ENCODE assay signal across 12 mouse cellular contexts in the genomic region with DNA sequence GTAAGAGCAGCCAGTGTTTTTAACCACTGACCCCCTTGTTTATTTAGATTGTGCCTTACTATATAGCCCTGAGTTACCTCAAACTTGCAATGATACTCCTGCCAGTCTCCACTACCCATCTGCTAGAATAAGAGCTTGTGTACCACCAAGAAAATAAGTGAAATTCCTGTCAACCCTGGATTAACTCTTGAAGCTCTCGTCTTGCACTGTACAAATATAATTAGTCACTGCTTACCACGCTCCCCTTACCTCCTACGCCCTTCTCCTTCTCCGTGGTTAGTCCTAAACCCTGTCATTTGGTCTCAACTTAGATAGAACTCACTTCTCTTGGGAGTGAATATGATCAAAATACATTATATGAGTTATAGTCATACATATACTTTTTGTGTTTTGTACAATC. TPM values are rescaled to one million over a fixed set of nuclear protein-coding genes. Genes with fewer than 3 reads are reported as not detected.
DNase-seq lines count a peak whose midpoint lies in the region; ATAC-seq and TF ChIP-seq lines count a peak whose summit lies in the region.
"Had no signal": no experiment of that assay in that cellular context is flagged by ENCODE, and none has a peak within 500 bp of the region (broad histone marks: within the 10 kb centered on the region; RNA-seq: fewer than 3 reads in every experiment).

No protein-coding gene starts in this region.

- intact Hi-C loops in heart, postnatal 25 days (cut with DNase I): no loop called here

- WGBS in kidney, embryonic 15.5 days: 81% methylated on average over 4 of the region's 4 CpGs
- WGBS in kidney, adult 2 months: 73% methylated on average over 4 of the region's 4 CpGs
- WGBS in embryonic facial prominence, embryonic 14.5 days: 78% methylated on average over 4 of the region's 4 CpGs
- 87% methylated on average over 4 of the region's 4 CpGs for WGBS in hindbrain, postnatal 0 days
- WGBS in neural tube, embryonic 12.5 days: 92% methylated on average over 4 of the region's 4 CpGs

- no peak for ATAC-seq in kidney, embryonic 15.5 days (replicated peaks; ENCODE audit: low FRiP score)
- no peak for ATAC-seq in embryonic facial prominence, embryonic 14.5 days (ENCODE audit: low read depth)
- no peak for ATAC-seq in hindbrain, postnatal 0 days
- no peak for ATAC-seq in neural tube, embryonic 12.5 days (ENCODE audit: low FRiP score, low read depth)
- ATAC-seq in erythroid progenitor cell, adult 5-6 weeks (replicated peaks; ENCODE audit: low FRiP score, poor library complexity, severe bottlenecking): no peak
- ATAC-seq: CD4-positive, CD25-positive, alpha-beta regulatory T cell, adult 4 months; inflammation-experienced regulatory T-cells, adult 6 months had no signal

- no peaks in the 10 kb centered on the region for H3K27me3 ChIP-seq in kidney, embryonic 15.5 days
- H3K27me3 ChIP-seq in kidney, adult 2 months (replicated peaks; ENCODE audit: control insufficient read depth, insufficient read depth, low read length): no peaks in the 10 kb centered on the region
- H3K27me3 ChIP-seq in embryonic facial prominence, embryonic 14.5 days (replicated peaks; ENCODE audit: control insufficient read depth, insufficient read depth, low read length): no peaks in the 10 kb centered on the region
- no peaks in the 10 kb centered on the region for H3K27me3 ChIP-seq in hindbrain, postnatal 0 days (ENCODE audit: insufficient read depth, low read length)
- H3K27me3 ChIP-seq in neural tube, embryonic 12.5 days (replicated peaks): no peaks in the 10 kb centered on the region

- no peaks in the 10 kb centered on the region for H3K9me3 ChIP-seq in kidney, embryonic 15.5 days (replicated peaks)
- no peaks in the 10 kb centered on the region for H3K9me3 ChIP-seq in embryonic facial prominence, embryonic 14.5 days (ENCODE audit: control insufficient read depth, low read length)
- no peaks in the 10 kb centered on the region for H3K9me3 ChIP-seq in hindbrain, postnatal 0 days (ENCODE audit: low read length)
- H3K9me3 ChIP-seq in neural tube, embryonic 12.5 days: no peaks in the 10 kb centered on the region

- TF ChIP-seq CTCF in kidney, adult 2 months (conservative IDR thresholded peaks at IDR 0.05; ENCODE audit: insufficient read depth, insufficient read length, low read depth, low read length): no peak
- no peak for TF ChIP-seq CTCF in hindbrain, postnatal 0 days (IDR thresholded peaks at IDR 0.05; ENCODE audit: low read depth)

- H3K9ac ChIP-seq in kidney, embryonic 15.5 days: no peak overlapping the region
- H3K9ac ChIP-seq in embryonic facial prominence, embryonic 14.5 days (ENCODE audit: low read depth, low read length): no peak overlapping the region
- H3K9ac ChIP-seq in hindbrain, postnatal 0 days (replicated peaks; ENCODE audit: low read length): no peak overlapping the region
- H3K9ac ChIP-seq in neural tube, embryonic 12.5 days: no peak overlapping the region

- H3K4me1 ChIP-seq in kidney, embryonic 15.5 days: peaks cover 34% of the 10 kb centered on the region
- peaks cover 4% of the 10 kb centered on the region; the same call in 1 of the 2 replicates for H3K4me1 ChIP-seq in kidney, adult 2 months (ENCODE audit: control insufficient read depth, insufficient read depth, low read length)
- peaks cover 18% of the 10 kb centered on the region for H3K4me1 ChIP-seq in embryonic facial prominence, embryonic 14.5 days (ENCODE audit: control insufficient read depth, insufficient read depth, low read length)
- peaks cover 17% of the 10 kb centered on the region for H3K4me1 ChIP-seq in hindbrain, postnatal 0 days (ENCODE audit: insufficient read depth, low read length)
- peaks cover 17% of the 10 kb centered on the region for H3K4me1 ChIP-seq in neural tube, embryonic 12.5 days

- no peak overlapping the region for H3K27ac ChIP-seq in kidney, embryonic 15.5 days
- H3K27ac ChIP-seq in kidney, adult 2 months (ENCODE audit: insufficient read depth, low read depth, low read length): no peak overlapping the region
- H3K27ac ChIP-seq in embryonic facial prominence, embryonic 14.5 days (replicated peaks; ENCODE audit: low read depth, low read length): no peak overlapping the region
- no peak overlapping the region for H3K27ac ChIP-seq in hindbrain, postnatal 0 days
- H3K27ac ChIP-seq in neural tube, embryonic 12.5 days: no peak overlapping the region

- peaks cover 50% of the 10 kb centered on the region for H3K36me3 ChIP-seq in kidney, embryonic 15.5 days
- H3K36me3 ChIP-seq in kidney, adult 2 months (ENCODE audit: control insufficient read depth, insufficient read depth, low read length): no peaks in the 10 kb centered on the region
- H3K36me3 ChIP-seq in embryonic facial prominence, embryonic 14.5 days (ENCODE audit: control insufficient read depth, insufficient read depth, low read length): peaks cover 50% of the 10 kb centered on the region
- H3K36me3 ChIP-seq in hindbrain, postnatal 0 days (ENCODE audit: insufficient read depth, low read length): peaks cover 6% of the 10 kb centered on the region; the same call in 1 of the 2 replicates
- peaks cover 17% of the 10 kb centered on the region for H3K36me3 ChIP-seq in neural tube, embryonic 12.5 days

- no peak for DNase-seq in kidney, adult 2 months
- no peak for DNase-seq in embryonic facial prominence, embryonic 14.5 days (ENCODE audit: low spot score)
- no peak for DNase-seq in hindbrain, postnatal 0 days (ENCODE audit: low spot score)
- DNase-seq in heart, postnatal 25 days (ENCODE audit: low spot score): no peak
- no peak for DNase-seq in thymus, postnatal 14 days
- DNase-seq: cerebellum, adult 2 months; liver had no signal

- TF ChIP-seq POLR2A in kidney, adult 2 months (IDR thresholded peaks at IDR 0.05; ENCODE audit: low read depth, low read length): no peak

- H3K4me2 ChIP-seq in kidney, embryonic 15.5 days: peak overlapping the region; percentile 69
- peak overlapping the region; percentile 92 for H3K4me2 ChIP-seq in embryonic facial prominence, embryonic 14.5 days (ENCODE audit: low read depth, low read length)
- peak overlapping the region; percentile 88; the same call in 1 of the 2 replicates for H3K4me2 ChIP-seq in hindbrain, postnatal 0 days (ENCODE audit: low read depth, low read length)
- peak overlapping the region; percentile 80 for H3K4me2 ChIP-seq in neural tube, embryonic 12.5 days (replicated peaks)

- H3K4me3 ChIP-seq in kidney, embryonic 15.5 days (replicated peaks): peak overlapping the region; percentile 50; the same call in 1 of the 2 replicates
- H3K4me3 ChIP-seq in kidney, adult 2 months (ENCODE audit: insufficient read depth, low read depth, low read length): no peak overlapping the region
- peak overlapping the region; percentile 71 for H3K4me3 ChIP-seq in embryonic facial prominence, embryonic 14.5 days (ENCODE audit: low read depth, low read length)
- no peak overlapping the region for H3K4me3 ChIP-seq in hindbrain, postnatal 0 days (ENCODE audit: low read length)
- H3K4me3 ChIP-seq in neural tube, embryonic 12.5 days: no peak overlapping the region

RNA-seq across cellular contexts. Expression of gene Zfp266, which starts 2.5 kb away (rescaled TPM):
- polyA plus RNA-seq in kidney, embryonic 15.5 days (2015; fragmentation: Nextera tagmentation; extraction: Ambion mirVana): 102 and 107 TPM in 2 replicates
- polyA plus RNA-seq in kidney, adult 2 months (2012; rRNA removed): 4.7 and 6.6 TPM in 2 replicates
- polyA plus RNA-seq in embryonic facial prominence, embryonic 14.5 days (2014; fragmentation: Nextera tagmentation; extraction: Ambion mirVana): 80.9 and 90.5 TPM in 2 replicates
- total RNA-seq in hindbrain, postnatal 0 days (2014; rRNA removed): 67.5 and 83.3 TPM in 2 replicates
- 50.9 and 51.4 TPM in 2 replicates for polyA plus RNA-seq in hindbrain, postnatal 0 days (2015; fragmentation: Nextera tagmentation; extraction: Ambion mirVana)
- polyA plus RNA-seq in neural tube, embryonic 12.5 days (2016; fragmentation: Nextera tagmentation; extraction: Ambion mirVana): 142 and 146 TPM in 2 replicates
- total RNA-seq in erythroid progenitor cell, adult 5-6 weeks (2015; ENCODE audit: low replicate concordance): 10.9 and 20.9 TPM in 2 replicates
- 8.7 and 10.1 TPM in 2 replicates for total RNA-seq in erythroid progenitor cell, adult 5-6 weeks (2017; ENCODE audit: low replicate concordance)
- 10 to 100 TPM; 22.2 to 29.9 TPM for total RNA-seq in heart, postnatal 25 days (2021)

RNA-seq across cellular contexts. Expression of gene Zfp426, which starts 26.2 kb away (rescaled TPM):
- 20.0 and 20.3 TPM in 2 replicates for polyA plus RNA-seq in kidney, embryonic 15.5 days (2015; fragmentation: Nextera tagmentation; extraction: Ambion mirVana)
- 4.6 and 5.6 TPM in 2 replicates for polyA plus RNA-seq in kidney, adult 2 months (2012; rRNA removed)
- polyA plus RNA-seq in embryonic facial prominence, embryonic 14.5 days (2014; fragmentation: Nextera tagmentation; extraction: Ambion mirVana): 25.6 and 26.1 TPM in 2 replicates
- 48.3 and 57.1 TPM in 2 replicates for total RNA-seq in hindbrain, postnatal 0 days (2014; rRNA removed)
- 22.1 and 23.3 TPM in 2 replicates for polyA plus RNA-seq in hindbrain, postnatal 0 days (2015; fragmentation: Nextera tagmentation; extraction: Ambion mirVana)
- 30.3 and 31.3 TPM in 2 replicates for polyA plus RNA-seq in neural tube, embryonic 12.5 days (2016; fragmentation: Nextera tagmentation; extraction: Ambion mirVana)
- total RNA-seq in erythroid progenitor cell, adult 5-6 weeks (2015; ENCODE audit: low replicate concordance): 19.3 and 24.1 TPM in 2 replicates
- 11.6 and 23.1 TPM in 2 replicates for total RNA-seq in erythroid progenitor cell, adult 5-6 weeks (2017; ENCODE audit: low replicate concordance)
- 10 to 100 TPM; 10.6 to 12.2 TPM for total RNA-seq in heart, postnatal 25 days (2021)

RNA-seq across cellular contexts. Expression of gene Zfp26, which starts 58.7 kb away (rescaled TPM):
- 17.8 and 21.9 TPM in 2 replicates for polyA plus RNA-seq in kidney, embryonic 15.5 days (2015; fragmentation: Nextera tagmentation; extraction: Ambion mirVana)
- polyA plus RNA-seq in kidney, adult 2 months (2012; rRNA removed): 1.5 and 2.2 TPM in 2 replicates
- 19.6 and 26.1 TPM in 2 replicates for polyA plus RNA-seq in embryonic facial prominence, embryonic 14.5 days (2014; fragmentation: Nextera tagmentation; extraction: Ambion mirVana)
- total RNA-seq in hindbrain, postnatal 0 days (2014; rRNA removed): 21.4 and 22.1 TPM in 2 replicates
- 8.0 and 11.2 TPM in 2 replicates for polyA plus RNA-seq in hindbrain, postnatal 0 days (2015; fragmentation: Nextera tagmentation; extraction: Ambion mirVana)
- 25.5 and 25.6 TPM in 2 replicates for polyA plus RNA-seq in neural tube, embryonic 12.5 days (2016; fragmentation: Nextera tagmentation; extraction: Ambion mirVana)
- 5.0 and 9.2 TPM in 2 replicates for total RNA-seq in erythroid progenitor cell, adult 5-6 weeks (2015; ENCODE audit: low replicate concordance)
- total RNA-seq in erythroid progenitor cell, adult 5-6 weeks (2017; ENCODE audit: low replicate concordance): 2.7 and 24.4 TPM in 2 replicates
- total RNA-seq in heart, postnatal 25 days (2021): 10 to 100 TPM in 1 of 2 experiments, 1 to 10 TPM in 1; 9.1 to 11.9 TPM

Comparison
In these comparisons a context has a peak if more than half of its experiments do, and no peak if none do; other contexts are left out.
1. H3K4me3 ChIP-seq: peak in kidney, embryonic 15.5 days (single experiment) and embryonic facial prominence, embryonic 14.5 days (single experiment); none in kidney, adult 2 months (single experiment), hindbrain, postnatal 0 days (single experiment) and neural tube, embryonic 12.5 days (single experiment).
2. Peak in every context shown above with its lines, with median percentiles within 50 percentile points of each other: H3K4me2 ChIP-seq.